Mouse (Mus musculus) intestine, embryonic 16.5 days (tissue): ENCODE data around the gene Kif26b. TPM values are rescaled to one million over a fixed set of nuclear protein-coding genes. Genes with fewer than 3 reads are reported as not detected.

Source experiments
- ATAC-seq: fragments of 200-750 bp; cut with Nextera tagmentation; 2 replicates; pipeline ENCODE4 v1.8.0; 2017; ENCODE audit warnings: moderate TSS enrichment, moderate library complexity
- H3K27ac ChIP-seq: fragments of 300-500 bp; sonication (generic); 2 replicates; pipeline ENCODE4 v1.5.1; 2014; ENCODE audit warnings: mild to moderate bottlenecking, low read length
- H3K27me3 ChIP-seq: fragments of 300-500 bp; sonication (generic); replicated peaks from 2 replicates; pipeline ENCODE4 v1.6.1; 2014; ENCODE audit warnings: low read length, control low read depth, mixed read lengths; ENCODE audit not compliant: control insufficient read depth, insufficient read depth
- H3K36me3 ChIP-seq: fragments of 300-500 bp; sonication (generic); 2 replicates; pipeline ENCODE4 v1.6.1; 2014; ENCODE audit warnings: low read length, control low read depth; ENCODE audit not compliant: control insufficient read depth, insufficient read depth
- H3K4me1 ChIP-seq: fragments of 300-500 bp; sonication (generic); 2 replicates; pipeline ENCODE4 v1.6.1; 2014; ENCODE audit warnings: low read length, control low read depth, mixed read lengths; ENCODE audit not compliant: control insufficient read depth, insufficient read depth
- H3K4me2 ChIP-seq: fragments of 300-500 bp; sonication (generic); 2 replicates; pipeline ENCODE4 v1.6.1; 2014; ENCODE audit warnings: low read depth, low read length, control low read depth
- H3K4me3 ChIP-seq: fragments of 300-500 bp; sonication (generic); 2 replicates; pipeline ENCODE4 v1.5.1; 2014; ENCODE audit warnings: mild to moderate bottlenecking, low read length
- H3K9ac ChIP-seq: fragments of 300-500 bp; sonication (generic); 2 replicates; pipeline ENCODE4 v1.6.1; 2014; ENCODE audit warnings: low read depth, low read length
- H3K9me3 ChIP-seq: fragments of 300-500 bp; sonication (generic); 2 replicates; pipeline ENCODE4 v1.6.1; 2016; ENCODE audit warnings: low read length, control low read depth; ENCODE audit not compliant: control insufficient read depth
- WGBS: fragments of 180-500 bp; shearing (Covaris S2); extraction: QIAGEN DNeasy Blood & Tissue Kit; methylation state at CpG from one replicate; pipeline ENCODE4 v1.1.7; 2014; 5-methylcytosine and 5-hydroxymethylcytosine counted together
- polyA plus RNA-seq: library from polyadenylated mRNA; unstranded; fragments of >200 nt; fragmentation: Nextera tagmentation; extraction: Ambion mirVana; gene quantifications from 2 replicates; pipeline ENCODE4 v1.2.1, GENCODE M21; 2015

Gene Kif26b
- polyA plus RNA-seq, 1 experiment from 2014 or later = 1.5 TPM

DNA sequence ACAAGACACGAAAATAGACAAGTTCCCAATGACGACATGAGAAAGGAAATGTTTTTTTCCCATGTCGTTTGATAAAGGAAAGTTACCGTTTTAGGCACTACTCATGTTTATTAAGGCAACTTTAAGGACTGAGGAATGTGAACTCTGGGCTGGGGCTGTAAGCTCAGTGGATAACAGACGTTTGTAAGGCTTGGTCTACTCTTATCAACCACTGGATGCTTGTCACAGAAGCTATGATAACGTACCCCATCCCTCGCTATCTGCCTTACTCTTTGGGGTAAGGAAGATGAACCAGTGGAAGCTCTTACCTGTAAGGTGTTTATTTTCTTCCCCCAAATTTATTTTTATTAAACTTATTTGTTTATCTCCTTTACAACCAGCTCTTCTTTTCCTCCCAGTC, 108.4 kb downstream of the Kif26b start:
- no peaks in the 10 kb centered on the region for H3K27me3 ChIP-seq
- H3K9ac ChIP-seq = no peak overlapping the region
- peaks cover 4% of the 10 kb centered on the region; the same call in 1 of the 2 replicates for H3K4me1 ChIP-seq
- H3K27ac ChIP-seq = no peak overlapping the region
- H3K4me3 ChIP-seq = no peak overlapping the region
- ATAC-seq = no peak
- H3K36me3 ChIP-seq = no peaks in the 10 kb centered on the region
- WGBS = 74% methylated on average over 7 of the region's 7 CpGs
- H3K9me3 ChIP-seq = no peaks in the 10 kb centered on the region
- no peak overlapping the region for H3K4me2 ChIP-seq

GRCm38 (mm10) chr1:178639951-178640350, 111.0 kb downstream of the Kif26b start:
- Histone ChIP-seq H3K36me3 (no peaks in the 10 kb centered on the region), H3K9ac (no peak overlapping the region), H3K27me3 (no peaks in the 10 kb centered on the region), H3K9me3 (no peaks in the 10 kb centered on the region), H3K4me3 (no peak overlapping the region), H3K4me2 (no peak overlapping the region), H3K4me1 (no peaks in the 10 kb centered on the region), H3K27ac (no peak overlapping the region)
- 50% methylated on average over 6 of the region's 6 CpGs for WGBS
- no peak for ATAC-seq

- no peak for ATAC-seq
These were observed 112.0 kb downstream of the Kif26b start for GRCm38 (mm10) chr1:178640719-178641455.

GRCm38 (mm10) chr1:178641788-178642187, 112.9 kb downstream of the Kif26b start:
- H3K9me3 ChIP-seq = no peaks in the 10 kb centered on the region
- no peak overlapping the region for H3K4me3 ChIP-seq
- no peak for ATAC-seq

More at GRCm38 (mm10) chr1:178640719-178641455, 112.0 kb downstream of the Kif26b start:
- Histone ChIP-seq H3K4me1 (no peaks in the 10 kb centered on the region), H3K27me3 (no peaks in the 10 kb centered on the region), H3K4me3 (no peak overlapping the region), H3K9ac (no peak overlapping the region), H3K4me2 (no peak overlapping the region), H3K36me3 (no peaks in the 10 kb centered on the region), H3K9me3 (no peaks in the 10 kb centered on the region), H3K27ac (no peak overlapping the region)
- 53% methylated on average over 11 of the region's 11 CpGs for WGBS

GRCm38 (mm10) chr1:178644954-178645353, 116.0 kb downstream of the Kif26b start:
- no peaks in the 10 kb centered on the region for H3K27me3 ChIP-seq
- WGBS = 57% methylated on average over 4 of the region's 4 CpGs
- ATAC-seq = no peak

More at GRCm38 (mm10) chr1:178641788-178642187, 112.9 kb downstream of the Kif26b start:
- Histone ChIP-seq H3K9ac (no peak overlapping the region), H3K4me1 (no peaks in the 10 kb centered on the region), H3K4me2 (no peak overlapping the region), H3K27ac (no peak overlapping the region), H3K27me3 (no peaks in the 10 kb centered on the region), H3K36me3 (no peaks in the 10 kb centered on the region)
- 74% methylated on average over 2 of the region's 2 CpGs for WGBS

DNA sequence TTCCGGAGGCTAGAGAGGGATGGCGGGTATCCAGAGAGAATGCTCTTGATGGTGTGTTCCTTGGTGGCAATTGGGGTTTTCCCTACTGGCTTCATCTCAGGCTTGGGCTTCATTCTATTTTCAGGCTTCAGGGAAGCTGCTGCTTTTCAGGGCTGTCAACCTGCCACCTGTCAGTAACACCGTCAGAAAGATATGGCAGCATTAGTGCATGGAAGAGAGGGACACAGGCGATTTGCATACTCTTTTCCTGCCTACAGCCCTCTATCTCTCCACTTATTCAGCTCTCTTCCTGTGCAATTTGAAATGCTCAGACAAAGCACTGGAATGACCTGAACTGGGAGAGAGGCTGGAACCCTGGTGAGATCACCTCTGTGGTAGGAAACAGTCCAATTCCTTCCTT, 117.7 kb downstream of the Kif26b start:
- ATAC-seq = no peak
- Histone ChIP-seq H3K4me2 (no peak overlapping the region), H3K27me3 (no peaks in the 10 kb centered on the region), H3K9ac (no peak overlapping the region), H3K4me3 (no peak overlapping the region), H3K27ac (no peak overlapping the region), H3K36me3 (no peaks in the 10 kb centered on the region), H3K4me1 (no peaks in the 10 kb centered on the region), H3K9me3 (no peaks in the 10 kb centered on the region)
- 90% methylated on average over 4 of the region's 4 CpGs for WGBS

More at GRCm38 (mm10) chr1:178644954-178645353, 116.0 kb downstream of the Kif26b start:
- Histone ChIP-seq H3K9me3 (no peaks in the 10 kb centered on the region), H3K4me1 (no peaks in the 10 kb centered on the region), H3K4me2 (no peak overlapping the region), H3K27ac (no peak overlapping the region), H3K9ac (no peak overlapping the region), H3K4me3 (no peak overlapping the region), H3K36me3 (no peaks in the 10 kb centered on the region)

DNA sequence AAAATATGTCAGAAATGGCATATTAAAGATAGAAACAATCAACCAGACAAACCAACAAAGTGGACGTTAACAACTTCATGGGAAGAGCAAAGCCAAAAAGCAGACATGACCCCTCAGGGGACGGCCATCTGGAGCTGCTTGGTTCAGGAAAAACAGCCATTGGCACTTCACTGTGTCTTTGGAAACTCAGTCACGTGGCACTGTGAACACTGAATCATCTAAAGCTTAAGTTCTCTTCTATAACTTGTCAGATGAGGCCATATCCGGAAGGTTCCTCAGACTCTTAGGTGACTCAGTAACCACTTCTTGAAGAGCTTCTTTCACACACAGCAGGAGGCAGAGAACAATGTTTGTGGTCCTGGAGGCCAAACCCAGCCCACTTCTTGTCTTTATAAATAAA, 126.6 kb downstream of the Kif26b start:
- Histone ChIP-seq H3K4me1 (no peaks in the 10 kb centered on the region), H3K27me3 (no peaks in the 10 kb centered on the region), H3K27ac (no peak overlapping the region), H3K9ac (no peak overlapping the region), H3K36me3 (no peaks in the 10 kb centered on the region), H3K9me3 (no peaks in the 10 kb centered on the region), H3K4me2 (no peak overlapping the region), H3K4me3 (no peak overlapping the region)
- ATAC-seq = no peak
- 81% methylated on average over 4 of the region's 4 CpGs for WGBS

DNA sequence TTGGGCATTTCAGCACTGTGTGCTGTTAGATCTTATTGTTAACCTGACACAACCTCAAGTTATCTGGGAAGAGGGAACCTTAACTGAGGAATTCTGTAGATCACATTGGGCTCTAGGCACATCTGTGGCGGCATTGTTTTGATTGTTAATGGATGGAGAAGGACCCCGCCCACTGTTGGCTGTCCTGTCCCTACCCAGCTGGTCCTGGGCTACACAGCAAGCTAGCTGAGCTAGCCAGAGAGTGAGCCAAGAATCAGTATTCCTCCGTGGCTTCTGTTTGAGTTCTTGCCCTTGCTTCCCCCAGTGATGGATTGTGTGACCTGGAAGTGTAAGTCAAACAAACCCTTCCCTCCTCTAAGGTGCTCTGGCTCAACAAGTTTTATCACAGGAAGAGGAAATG, 132.1 kb downstream of the Kif26b start:
- H3K4me2 ChIP-seq = no peak overlapping the region
- 32% methylated on average over 3 of the region's 3 CpGs for WGBS

GRCm38 (mm10) chr1:178661556-178661955, 132.6 kb downstream of the Kif26b start:
- H3K4me3 ChIP-seq = no peak overlapping the region
- H3K9ac ChIP-seq = no peak overlapping the region
- no peaks in the 10 kb centered on the region for H3K27me3 ChIP-seq
- H3K27ac ChIP-seq = no peak overlapping the region
- no peak for ATAC-seq
- no peaks in the 10 kb centered on the region for H3K36me3 ChIP-seq
- no peaks in the 10 kb centered on the region for H3K9me3 ChIP-seq
- 36% methylated on average over 5 of the region's 5 CpGs for WGBS
- no peaks in the 10 kb centered on the region; the same call in 1 of the 2 replicates for H3K4me1 ChIP-seq
- H3K4me2 ChIP-seq = no peak overlapping the region

More for the DNA sequence above, 132.1 kb downstream of the Kif26b start:
- Histone ChIP-seq H3K4me1 (no peaks in the 10 kb centered on the region; the same call in 1 of the 2 replicates), H3K36me3 (no peaks in the 10 kb centered on the region), H3K9me3 (no peaks in the 10 kb centered on the region), H3K4me3 (no peak overlapping the region), H3K27me3 (no peaks in the 10 kb centered on the region), H3K9ac (no peak overlapping the region), H3K27ac (no peak overlapping the region)
- ATAC-seq = no peak
